Mouse (Mus musculus) urinary bladder, adult 2 months (tissue): ENCODE results near the gene Pip4k2a. TPM values are rescaled to one million over a fixed set of nuclear protein-coding genes. Genes with fewer than 3 reads are reported as not detected.

Experiments used
- DNase-seq: peaks from one replicate; pipeline ENCODE4 v3.0.0; 2022; ENCODE audit warnings: low spot score
- polyA plus RNA-seq: library from polyadenylated mRNA; depleted of rRNA; stranded (reverse); fragments of >200 nt; gene quantifications from 2 replicates; pipeline ENCODE4 v1.2.3, GENCODE M21; 2012

Gene Pip4k2a
- polyA plus RNA-seq, 1 experiment: 16.8 TPM

DNA sequence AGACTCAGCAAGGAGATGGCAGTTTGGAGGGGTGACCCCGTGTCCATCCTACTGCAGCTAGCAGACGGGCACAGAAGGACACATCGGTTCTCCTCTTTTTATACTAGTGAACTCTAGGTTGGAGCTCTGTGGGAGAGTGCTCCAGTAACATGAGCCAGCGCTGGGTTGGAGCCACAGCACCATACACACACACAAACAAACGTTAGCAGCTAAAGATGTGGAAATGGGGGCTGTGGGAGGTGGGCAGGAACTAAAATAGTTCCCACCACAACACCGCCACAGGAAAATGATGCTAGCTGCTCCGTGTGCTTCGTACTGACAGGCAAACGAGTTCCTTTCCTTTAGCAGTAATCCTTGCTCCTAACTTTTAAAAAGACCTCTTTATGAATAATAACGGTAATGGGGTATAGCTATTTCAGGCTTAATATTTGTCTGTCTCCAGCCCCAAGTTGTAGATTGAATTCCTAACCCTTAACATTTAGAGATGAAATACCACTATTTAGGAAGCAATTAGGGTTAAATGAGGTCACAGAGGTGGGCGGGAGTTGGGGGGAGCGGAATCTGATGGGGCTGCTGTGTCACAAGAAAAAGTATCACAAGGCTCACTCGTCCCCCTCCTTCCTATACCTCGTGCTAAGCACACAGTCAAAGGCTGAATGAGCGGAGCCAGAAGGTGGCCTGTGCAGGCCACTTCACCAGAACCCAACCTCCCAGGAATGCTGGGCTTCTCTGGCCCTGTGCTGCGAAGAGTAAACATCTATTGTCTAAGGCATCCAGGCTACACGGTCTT, 73.9 kb downstream of the Pip4k2a start:
- DNase-seq: no peak

DNA sequence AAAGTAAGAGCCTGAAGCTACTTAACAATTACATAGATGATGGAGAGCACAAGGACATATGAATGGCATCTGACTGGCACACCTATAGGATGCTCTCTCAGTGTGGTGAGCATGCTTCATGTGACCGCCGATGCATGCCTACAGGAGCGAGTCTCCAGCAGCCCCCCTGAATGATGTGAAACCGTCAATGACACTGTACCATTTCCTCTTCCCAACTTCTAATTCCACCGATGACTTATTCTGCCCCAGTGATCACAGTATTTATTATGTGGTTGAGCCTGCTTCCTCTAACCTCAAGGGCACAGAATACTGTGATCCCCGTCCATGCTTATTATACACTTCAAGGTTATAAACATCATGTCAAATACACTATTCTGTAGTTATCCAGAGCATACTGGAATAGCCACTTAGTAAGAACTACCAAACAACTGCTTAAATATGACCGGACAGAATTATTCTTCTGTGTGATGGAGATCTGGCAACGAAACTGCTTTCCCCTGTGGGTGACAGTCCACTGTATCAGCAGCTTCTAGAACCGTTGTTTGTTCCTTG, 74.8 kb downstream of the Pip4k2a start:
- no peak for DNase-seq

DNA sequence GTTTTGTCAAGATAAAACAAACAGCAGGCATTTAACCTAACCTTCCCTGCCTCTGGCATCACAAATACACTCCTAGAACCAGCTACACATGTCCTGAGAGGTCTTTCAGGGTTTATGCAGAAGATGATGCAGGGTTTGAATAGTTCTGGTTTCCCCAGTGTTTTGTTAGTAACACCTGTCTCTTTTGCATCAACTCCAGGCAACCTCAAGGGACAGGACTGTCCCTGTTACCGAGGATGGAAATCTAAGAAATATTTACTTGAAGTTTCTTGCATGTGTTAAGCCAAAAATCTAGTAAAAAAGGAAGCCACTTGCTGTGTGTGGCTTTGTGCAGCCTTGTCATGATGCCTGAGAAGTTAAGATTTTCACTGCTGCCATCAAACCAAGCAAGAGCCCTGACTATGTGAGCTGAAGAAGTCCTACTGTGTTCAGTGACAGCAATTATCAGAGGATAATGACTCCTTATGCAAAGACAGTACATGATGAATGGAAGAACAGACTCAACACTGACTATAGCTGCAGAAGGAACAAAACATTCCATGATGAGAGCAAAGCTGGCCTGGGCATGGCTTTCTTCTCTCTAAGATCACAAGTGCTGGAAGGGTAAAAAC, 76.3 kb downstream of the Pip4k2a start:
- no peak for DNase-seq

DNA sequence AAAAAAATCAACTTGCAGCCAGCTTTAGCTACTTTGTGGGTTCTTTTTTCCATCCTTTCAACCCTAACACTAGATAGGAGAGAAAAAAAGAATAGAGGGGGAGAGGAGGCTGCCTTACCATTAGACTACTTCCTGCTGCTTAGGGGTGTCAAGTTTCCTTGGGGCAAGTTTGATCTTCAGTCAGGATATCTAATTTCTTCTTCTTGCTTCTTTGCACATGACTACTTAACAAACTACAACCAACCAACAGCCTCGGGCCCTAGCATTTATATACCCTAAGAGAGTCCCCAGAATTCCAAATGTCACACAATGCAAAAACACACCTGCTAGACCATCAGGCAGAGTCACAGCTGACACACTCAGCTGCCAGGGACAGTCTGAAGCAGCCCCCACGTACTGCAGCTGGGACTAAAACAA, 77.5 kb downstream of the Pip4k2a start:
- no peak for DNase-seq

DNA sequence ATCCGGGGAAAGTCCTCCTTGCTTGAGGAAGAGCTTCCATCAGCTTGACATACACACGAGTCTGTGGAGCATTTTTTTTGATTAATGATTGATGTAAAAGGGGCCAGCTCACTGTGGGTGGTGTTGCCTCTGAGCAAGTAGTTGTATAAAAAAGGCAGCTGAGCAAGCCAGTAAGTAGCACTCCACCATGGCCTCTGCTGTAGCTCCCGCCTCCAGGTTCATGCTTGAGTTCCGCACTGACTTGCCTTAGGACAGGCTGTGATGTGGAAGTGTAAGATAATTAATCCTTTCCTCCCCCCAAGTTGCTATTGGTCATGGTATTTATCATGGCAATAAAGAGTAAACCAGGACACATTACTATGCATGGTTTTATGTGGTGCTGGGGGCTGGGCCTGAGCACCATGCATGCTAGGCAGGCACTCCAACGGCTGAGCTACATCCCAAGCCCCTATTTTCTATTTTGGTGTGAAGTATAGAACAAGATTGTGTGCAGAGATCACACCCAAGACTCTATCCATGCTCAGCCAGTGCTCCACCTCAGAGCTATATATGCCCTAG, 78.0 kb downstream of the Pip4k2a start:
- DNase-seq: no peak

DNA sequence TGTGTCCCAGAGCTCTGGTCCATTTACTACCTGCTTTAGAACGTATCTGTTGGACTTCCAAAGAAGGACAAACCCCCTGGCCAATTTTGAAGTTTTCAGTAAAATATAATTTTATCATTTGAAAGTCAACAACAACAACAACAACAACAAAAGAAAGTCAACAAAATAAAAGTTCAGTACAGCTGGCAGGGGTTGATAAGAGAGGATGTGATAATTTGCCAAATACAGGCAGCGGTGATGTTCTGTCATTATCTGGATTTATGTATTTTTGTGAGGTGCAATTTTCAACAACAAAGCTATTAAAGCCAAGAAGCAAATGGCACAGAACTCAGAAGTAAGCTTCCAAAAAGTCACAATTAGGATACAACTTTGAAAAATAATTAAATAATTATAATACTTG, 80.1 kb downstream of the Pip4k2a start:
- DNase-seq: no peak

DNA sequence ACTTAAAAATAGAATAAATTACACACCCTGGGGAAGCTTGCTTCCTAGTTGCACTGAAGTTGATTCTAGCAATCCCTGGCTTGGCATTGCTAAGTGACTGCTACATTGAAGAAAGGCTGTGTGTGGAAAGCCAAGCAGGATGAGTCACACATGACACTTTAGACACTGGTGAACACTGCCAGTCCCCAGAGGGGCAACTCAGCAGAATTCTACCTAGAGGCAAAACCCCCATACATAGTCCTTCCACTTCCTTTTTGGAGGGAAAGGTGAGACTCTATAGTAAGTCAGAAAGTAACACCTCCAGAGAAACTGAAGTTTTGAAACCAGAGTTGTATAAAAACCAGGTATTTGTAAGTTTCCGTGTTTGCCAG, 80.6 kb downstream of the Pip4k2a start:
- DNase-seq: no peak

DNA sequence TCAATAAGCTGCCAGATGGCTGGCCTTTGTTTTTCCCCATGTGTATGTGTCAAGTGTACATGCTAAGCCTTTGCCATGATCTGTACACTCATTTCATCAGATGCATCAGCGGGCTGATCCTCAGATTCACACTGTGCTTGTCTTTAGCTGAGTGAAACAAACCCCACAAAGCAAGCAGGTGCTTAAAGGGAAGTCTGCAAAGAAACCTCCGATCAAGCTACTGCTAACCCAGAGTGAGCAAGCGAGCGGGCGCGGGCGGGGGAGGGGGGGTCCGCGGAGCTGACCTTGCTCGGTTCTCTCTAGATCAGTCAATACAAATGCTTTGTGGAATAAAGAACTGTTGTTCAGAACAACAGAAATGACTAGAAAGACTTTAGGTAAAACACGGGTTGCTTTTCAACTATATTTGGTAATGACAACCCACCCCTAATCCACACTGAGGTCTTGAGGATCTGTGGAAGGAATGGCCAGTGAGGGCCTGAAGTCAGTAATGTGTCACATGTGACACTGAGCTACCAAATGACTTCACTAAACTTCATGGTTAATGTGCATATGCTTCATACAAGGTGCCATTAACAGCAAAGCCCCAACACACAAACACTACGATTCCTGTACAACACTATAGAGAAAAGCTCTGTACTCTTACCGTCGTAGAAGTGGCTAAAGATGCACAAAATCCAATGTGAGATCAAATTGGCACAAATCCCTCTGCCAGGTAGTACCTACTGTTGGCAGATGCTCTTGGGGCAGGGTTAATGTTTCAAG, 81.1 kb downstream of the Pip4k2a start:
- no peak for DNase-seq

DNA sequence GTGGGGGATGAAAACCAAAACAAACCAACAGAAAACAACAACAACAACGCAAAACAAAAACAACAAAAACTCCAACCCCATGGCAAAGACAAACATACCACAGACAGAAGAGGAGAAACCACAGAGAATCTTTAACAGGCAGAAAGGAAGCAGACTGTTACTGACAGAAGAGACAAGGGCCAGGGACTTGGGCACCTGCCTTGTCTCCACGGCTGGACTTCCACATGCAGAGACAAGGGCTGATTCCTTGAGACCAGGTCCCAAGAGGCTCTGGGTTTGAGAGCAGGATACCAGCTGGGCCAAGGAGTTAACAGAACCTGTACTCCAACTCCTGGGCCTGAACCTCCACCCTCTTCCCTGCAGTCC, 81.9 kb downstream of the Pip4k2a start:
- DNase-seq: no peak

DNA sequence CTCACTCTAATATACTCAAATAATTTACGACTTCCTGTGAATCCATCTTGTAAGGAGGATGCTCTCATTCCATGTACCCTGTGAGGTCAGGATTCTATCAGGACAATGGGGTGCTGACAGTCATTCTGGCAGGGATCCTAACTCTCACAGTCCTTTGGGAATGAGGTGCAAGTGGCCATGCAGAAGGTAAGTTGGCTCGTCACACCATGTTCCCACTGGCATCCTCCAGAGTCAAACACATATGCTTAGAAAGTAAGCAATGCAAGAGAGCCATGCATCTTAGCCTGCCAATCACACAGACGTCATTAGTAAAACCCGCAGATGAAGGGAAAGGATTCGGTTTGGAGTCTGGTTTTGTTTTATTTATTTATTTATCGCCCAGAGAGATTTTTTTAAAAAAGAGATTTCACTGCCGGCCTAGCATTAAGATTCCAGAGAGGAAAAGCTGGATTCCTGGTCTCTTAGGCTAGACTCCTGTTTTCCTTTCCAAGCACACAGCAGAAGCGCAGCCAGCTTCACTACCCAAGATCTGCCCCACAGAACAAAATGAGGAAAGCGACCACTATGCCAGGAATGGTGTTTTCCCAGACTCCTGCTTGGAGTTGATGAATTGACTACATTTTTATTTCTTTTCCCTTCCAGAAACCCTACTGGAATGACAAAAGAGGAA, 82.4 kb downstream of the Pip4k2a start:
- no peak for DNase-seq

DNA sequence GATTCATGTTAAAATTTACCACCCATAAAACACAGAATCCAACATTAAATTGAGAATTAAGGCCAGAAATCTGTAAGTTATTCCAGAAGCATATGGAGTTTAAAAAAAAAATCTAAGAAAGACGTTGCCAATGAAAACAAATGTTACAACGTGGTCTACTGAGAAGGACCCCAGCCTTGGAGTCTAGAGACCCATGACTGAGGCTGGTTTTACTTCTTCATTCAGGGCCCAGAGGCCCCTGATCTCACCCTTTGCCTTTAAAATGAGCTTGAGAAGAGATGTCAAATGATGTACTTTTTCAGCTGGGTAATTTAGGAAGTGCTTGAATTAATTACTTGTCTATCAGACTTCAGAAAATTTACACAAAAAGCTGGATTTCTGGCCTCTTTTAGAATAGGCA, 83.2 kb downstream of the Pip4k2a start:
- no peak for DNase-seq

DNA sequence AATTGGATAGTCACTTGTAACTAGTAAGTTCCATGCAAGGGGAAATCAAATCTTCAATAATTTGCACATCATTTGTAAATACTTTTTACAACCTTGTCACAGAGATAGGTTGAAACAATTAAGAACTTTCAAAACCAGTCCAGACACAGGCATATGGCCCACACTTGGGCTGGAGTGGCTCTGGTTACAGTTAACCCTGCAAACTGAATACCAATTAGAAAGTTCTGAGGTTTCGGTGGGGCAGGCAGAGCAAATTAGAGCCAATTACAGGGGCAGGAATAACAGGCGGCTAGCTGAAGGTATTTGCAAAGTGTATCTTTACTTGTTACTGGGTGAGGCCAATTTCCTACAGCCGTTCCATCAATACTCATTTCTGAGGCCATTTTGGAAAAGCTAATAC, 84.3 kb downstream of the Pip4k2a start:
- DNase-seq: no peak

DNA sequence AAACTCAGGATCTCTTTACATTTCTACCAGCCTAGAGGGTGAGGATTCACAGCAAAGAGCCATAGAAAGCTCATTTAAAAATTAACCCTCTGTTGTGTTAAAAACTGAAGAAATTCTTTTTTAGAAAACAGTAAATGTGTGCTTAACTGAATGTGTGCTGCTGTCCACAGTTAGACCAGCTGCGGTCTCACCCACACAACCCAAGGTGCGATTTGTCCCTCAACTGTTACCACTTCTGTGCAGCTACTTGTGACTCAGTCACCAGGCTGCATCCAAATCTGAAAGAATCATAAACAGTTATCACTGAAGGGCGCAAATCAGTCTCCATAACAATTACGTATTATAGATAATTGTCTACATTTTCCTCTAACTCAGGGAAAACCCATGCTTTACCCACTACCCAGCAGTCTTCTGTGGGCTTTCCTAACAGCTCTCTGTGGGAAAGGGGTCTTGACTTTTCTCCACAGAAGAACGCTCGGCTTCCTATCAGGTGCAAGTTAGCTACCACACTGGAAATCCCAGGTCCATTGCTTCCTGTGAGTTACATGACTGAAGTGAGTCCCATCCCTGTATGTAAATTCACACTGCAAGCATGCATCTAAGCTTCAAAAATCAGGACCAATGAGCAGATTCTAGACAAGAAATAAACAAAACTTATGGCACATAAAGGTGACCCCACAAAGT, 86.5 kb downstream of the Pip4k2a start:
- DNase-seq: no peak

DNA sequence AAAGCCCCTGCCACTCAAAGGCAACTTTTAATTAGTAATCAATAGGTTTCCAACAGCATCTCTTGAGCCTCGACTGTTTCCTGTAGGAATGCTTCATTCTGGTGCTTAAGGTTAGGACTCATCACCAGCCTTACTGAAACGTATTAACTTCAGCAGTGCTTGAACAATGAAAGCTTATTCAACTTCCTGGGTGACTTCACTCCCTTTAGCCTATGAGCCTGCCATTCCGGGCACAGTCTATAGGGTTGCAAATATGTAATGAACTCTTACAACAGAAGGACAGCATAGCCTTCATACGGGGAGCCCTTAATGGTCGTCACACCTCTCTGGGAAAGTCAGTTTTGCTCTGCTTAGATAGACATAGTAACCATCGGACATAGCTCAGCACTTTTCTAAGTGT, 87.7 kb downstream of the Pip4k2a start:
- no peak for DNase-seq

DNA sequence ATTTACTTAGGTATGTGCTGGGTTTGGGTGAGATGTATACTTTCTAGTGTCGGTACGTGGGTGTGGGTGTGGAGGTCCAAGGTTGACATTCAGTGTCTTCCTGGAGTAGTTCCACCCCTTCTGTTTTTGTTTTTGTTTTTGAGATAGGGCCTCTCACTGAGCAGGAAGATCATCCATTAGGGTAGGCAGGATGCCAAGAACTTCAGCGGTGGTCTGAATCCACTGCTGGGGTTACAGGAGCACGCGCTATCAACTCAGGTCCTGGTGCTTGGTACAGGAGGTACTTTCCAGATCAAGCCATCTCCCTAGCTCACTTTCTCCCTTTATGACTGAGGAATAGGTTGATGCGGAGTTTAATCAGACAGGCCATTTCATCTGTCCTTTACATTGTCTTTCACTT, 88.2 kb downstream of the Pip4k2a start:
- DNase-seq: no peak

DNA sequence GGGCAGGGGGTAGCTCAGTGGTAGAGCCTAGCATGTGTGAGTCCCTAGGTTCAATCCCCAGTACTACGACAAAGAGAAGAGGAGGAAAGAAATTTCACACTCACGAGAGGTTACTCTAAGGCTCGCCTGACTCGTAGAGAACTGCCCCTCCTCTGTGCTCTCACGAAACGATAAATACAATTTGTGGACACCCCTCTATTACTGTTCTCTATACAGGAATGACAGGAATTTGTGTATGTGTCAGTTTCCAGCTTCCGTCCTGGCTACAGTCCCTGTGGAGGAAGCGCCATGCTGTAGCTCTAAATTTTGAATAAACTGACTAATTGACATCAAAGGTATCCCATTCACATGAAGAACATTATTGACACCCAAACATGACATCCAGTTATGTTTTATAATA, 90.7 kb downstream of the Pip4k2a start:
- DNase-seq: no peak

DNA sequence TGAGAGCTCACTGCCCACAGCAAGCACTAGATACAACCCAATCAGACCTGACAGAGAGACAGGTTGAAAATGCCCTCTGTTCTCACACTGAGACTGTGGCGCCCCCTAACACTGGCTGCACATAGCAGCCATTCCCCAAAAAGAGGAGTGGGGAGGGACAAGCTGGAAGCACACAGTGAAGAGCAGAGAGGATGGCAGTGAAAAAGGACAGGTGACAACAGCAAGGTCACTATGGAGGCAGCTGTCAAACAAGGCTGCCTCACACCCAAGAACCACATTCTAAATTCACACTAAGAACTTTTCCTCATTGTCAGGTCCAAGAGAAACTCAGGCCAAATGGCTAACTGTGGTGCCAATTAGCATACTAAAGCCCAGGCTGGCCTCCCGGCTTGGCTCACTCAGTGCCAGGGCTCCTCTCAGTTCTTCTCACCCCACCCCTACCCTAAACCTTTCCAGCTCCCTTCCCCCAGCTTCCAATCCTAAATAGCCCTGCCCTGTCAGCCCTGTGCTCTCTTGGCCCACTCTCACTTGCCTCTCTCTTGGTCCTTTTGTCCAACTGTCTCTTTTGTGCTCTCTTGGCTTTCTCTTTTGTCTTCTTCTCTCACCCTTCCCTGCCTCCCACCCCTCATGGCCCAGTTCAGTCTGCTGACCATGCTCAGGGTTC, 91.4 kb downstream of the Pip4k2a start:
- DNase-seq: no peak

DNA sequence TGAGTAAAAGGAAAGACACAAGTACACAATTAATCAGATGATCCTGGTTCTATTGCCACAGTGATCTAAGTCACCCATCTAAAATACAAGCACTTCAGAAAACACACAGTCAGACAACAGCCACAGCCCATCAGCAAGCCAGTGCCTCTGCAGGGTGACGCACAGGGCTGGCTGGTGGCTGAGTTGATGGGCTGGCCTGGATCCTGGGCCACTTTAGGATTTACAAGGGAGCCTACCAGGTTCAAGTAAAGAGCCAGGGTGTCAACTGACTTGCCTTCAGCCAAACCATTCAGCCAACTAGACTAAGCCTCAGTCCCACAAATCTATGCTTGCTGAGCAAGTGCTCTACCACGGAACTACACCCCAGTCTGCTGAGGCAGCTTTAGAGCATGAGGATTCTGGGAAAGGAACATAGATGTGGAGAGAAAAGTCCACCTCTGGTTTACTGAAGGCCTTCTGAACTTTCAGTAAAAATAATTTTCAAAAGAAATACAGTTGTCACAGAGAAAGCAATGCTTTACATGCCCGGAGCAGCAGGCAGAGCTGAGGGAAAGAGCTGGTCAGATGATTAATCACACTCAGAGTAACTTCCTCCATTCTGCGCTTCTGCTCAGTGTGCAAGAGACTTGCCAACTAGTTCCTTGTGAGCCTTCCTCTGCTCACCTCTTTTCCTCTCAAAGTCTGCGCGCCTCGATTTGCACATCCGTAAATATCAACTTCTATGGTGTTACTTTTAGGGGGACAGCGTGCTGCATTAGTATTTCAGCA, 94.4 kb downstream of the Pip4k2a start:
- DNase-seq: no peak

DNA sequence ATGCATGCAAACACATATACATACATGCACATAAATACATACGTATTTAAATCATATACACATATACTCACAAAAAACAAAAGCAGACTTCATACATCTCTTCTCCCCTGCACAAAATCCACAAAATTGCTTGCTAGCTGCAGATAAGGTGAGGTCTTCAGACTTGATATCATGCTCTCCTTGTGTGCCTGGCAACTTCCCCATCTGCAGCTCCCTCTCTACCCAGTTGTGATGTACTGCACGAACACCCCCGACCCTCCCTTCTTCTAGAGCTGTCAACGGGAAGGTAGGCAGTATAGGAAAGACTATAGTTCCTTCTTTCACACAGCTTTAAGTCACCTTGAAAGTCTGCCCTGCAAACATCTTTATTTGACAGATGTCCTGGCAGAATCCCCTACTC, 96.8 kb downstream of the Pip4k2a start:
- DNase-seq: no peak

DNA sequence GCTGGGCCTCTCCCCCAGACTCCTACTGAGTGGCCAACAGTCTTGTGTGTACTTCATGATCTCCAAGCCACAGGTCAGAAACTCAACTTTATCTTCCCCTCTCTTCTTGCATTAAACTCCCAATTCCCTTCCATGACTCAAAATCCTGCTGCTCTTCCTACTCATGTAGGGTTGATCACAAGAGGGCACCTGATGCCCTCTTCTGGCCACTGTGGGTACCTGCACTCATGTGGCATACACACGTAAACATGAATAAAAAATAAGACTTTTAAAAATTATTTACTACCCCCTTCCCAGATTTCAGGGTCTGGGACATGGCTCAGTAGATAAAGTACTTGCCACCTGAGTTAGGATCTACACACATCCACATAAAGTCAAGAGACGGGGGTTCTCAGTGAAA, 97.3 kb downstream of the Pip4k2a start:
- no peak for DNase-seq
